Mouse (Mus musculus): Measurements from ENCODE around the gene Gm28230. TPM values are rescaled to one million over a fixed set of nuclear protein-coding genes. Genes with fewer than 3 reads are reported as not detected.

Gm28230 gene
- total RNA-seq, 2 experiments from 2014 or later = not detected

DNA sequence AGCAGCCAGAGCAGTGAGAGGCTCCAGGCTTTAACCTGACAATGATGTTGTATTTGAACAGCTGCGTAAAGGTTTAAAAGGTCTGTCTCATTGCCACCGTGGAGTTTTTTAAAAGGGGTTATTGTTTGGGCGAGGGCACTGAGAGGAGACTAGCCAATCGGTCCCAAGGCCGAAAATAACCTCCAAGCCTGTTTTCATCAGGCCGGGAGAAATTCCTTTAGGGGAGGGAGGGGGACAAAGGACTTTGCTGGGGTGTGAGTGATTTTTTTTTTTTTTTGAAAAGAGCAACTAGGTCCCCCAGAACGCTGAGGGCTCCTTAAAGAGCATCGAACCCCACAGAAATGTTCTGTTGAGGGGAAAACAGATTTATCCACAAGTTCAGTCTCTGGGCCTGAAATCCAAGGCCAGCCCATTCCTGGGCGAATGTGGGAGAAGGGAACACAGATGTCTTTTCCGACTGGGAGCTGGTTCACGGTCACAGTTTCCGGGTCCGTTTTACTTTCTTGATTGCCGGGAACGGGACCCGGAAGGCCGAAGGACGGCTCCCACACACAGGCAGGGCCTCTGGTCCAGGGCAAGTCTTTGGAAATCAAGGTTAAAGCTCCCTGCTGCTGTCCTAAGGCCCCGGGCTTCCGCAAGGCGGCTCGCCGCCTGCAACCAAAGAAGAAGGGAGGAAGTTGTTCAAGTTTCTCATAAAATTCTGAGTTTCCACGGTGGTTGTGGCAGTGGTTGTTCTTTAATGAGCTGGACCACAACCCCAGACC lies 36.8 kb upstream of the Gm28230 start:
- DNase-seq (ENCODE audit: extremely low spot score in 1 of 2, low spot score in 2 of 2) = no peak
- intact Hi-C loops (cut with DNase I) = loop anchor here (5.0 kb wide), 1 partner anchor 32 kb away; the partner anchor contains the start of gene Evx2

- no peak for DNase-seq (ENCODE audit: extremely low spot score in 1 of 2, low spot score in 2 of 2)
- intact Hi-C loops (cut with DNase I) = loop anchor here (5.0 kb wide), 1 partner anchor 33 kb away; the partner anchor contains the start of gene Evx2
These were observed 36.2 kb upstream of the Gm28230 start for GRCm38 (mm10) chr2:74690338-74690716.

DNA sequence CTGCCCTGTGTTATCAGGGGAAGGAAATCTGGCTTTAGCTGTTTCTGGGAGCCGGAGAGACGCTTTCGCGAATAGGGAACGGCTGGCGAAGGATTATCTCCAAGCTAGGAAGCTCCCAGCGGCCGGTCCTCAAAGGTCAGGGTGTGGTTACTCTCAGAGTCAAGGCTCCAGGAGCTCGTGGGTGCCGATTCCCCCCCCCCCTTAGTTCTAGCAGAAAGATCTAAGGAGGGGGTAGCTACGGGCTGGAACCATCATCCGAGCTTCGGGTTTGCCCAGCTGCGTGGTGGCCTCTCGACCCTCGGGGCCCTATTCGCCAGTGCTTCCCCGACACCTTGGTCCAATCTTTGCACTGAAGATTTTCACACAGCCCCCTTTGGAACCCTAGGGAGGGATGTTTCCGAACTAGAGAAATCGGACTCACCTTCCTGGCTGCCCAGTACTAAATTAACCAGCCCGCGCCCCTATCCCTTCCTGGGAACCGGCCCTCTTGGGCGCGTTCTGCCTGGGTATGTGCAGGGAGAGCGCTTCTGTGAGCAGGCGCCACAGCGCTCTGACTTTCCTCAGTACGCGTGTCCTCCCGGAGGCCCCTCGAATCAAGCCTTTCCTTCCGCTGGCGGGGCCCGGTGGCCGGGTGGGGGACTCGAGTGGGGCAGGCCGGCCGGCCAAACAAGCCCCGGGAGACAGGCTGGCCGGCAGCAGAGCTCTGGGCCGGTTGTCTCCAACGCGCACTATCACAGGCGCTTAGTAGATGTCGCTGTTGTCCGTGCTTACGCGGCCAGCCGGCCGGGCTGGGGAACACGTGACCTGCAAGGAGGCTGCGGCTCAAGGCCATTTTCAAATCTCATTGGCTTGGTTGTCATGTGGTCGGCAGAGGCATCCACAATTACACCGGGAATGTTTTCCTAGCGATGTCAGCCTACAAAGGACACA lies 35.2 kb upstream of the Gm28230 start, which contains the start of gene Hoxd10:
Gene Hoxd10 (plus strand): TSS at position 903 of the 930 bp plus-strand sequence.
- intact Hi-C loops (cut with DNase I) = loop anchor here (5.0 kb wide), 1 partner anchor 34 kb away; the partner anchor contains the start of gene Evx2
- no peak for DNase-seq (ENCODE audit: extremely low spot score in 1 of 2, low spot score in 2 of 2)

- intact Hi-C loops (cut with DNase I) = loop anchor here (5.0 kb wide), 1 partner anchor 35 kb away; the partner anchor contains the start of gene Evx2
- no peak for DNase-seq (ENCODE audit: extremely low spot score in 1 of 2, low spot score in 2 of 2)
These were observed 34.3 kb upstream of the Gm28230 start for GRCm38 (mm10) chr2:74691995-74692807.

- intact Hi-C loops (cut with DNase I) = loop anchor here (5.0 kb wide), 1 partner anchor 36 kb away; the partner anchor contains the start of gene Evx2
These were observed 33.6 kb upstream of the Gm28230 start for GRCm38 (mm10) chr2:74692808-74693431.

DNA sequence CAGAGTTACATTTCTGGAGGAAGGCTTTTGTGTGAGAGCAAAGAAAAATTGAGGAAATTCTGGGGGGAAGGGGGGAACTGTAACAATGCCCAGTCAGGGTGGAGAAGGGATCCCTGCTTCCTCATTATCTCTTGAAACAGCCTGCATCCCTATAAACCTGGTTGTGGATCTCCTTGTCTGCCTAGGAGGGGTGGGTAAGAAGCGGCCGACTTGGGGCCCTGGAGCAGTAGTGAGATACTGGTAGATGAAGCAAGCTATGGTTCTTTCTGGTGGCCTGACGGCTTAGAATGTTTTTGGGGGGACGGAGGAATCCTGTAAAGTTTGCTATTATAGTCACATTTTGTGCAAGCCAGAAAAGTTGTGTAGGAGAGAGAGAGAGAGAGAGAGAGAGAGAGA lies 33.1 kb upstream of the Gm28230 start:
- no peak for DNase-seq (ENCODE audit: extremely low spot score in 1 of 2, low spot score in 2 of 2)
- intact Hi-C loops (cut with DNase I) = loop anchor here (5.0 kb wide), 1 partner anchor 36 kb away; the partner anchor contains the start of gene Evx2

More at GRCm38 (mm10) chr2:74692808-74693431, 33.6 kb upstream of the Gm28230 start:
- no peak for DNase-seq (ENCODE audit: extremely low spot score in 1 of 2, low spot score in 2 of 2)

DNA sequence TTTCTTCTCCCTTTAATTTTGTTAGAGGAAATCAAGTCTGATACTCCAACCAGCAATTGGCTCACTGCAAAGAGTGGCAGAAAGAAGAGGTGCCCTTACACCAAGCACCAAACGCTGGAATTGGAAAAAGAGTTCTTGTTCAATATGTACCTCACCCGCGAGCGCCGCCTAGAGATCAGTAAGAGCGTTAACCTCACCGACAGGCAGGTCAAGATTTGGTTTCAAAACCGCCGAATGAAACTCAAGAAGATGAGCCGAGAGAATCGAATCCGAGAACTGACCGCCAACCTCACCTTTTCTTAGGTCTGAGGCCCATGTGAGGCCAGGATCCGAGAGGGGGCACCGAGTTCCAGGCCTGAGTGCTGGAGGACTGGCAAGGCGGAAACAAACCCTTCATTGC lies 32.5 kb upstream of the Gm28230 start:
- intact Hi-C loops (cut with DNase I) = loop anchor here (5.0 kb wide), 1 partner anchor 37 kb away; the partner anchor contains the start of gene Evx2
- DNase-seq (ENCODE audit: extremely low spot score in 1 of 2, low spot score in 2 of 2) = no peak

DNA sequence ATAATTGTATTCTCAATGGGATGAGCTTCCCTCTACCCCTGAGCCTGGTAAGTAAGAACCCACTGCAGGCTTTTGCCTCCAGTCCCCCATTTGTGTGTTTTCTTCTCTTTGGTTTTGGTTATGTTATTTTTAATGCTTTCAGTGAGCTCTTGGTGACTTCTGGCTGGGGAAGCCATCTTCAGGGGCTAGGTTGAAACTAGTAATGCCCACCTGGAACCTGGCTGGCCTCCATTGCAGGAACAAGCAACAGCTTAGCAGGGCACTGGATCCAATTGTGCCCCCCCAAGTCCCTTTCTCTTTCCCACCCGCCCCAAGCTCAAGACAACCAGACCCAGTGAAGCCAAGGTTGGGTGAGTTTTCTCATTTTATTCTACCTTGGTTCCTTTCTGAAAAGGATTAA lies 31.1 kb upstream of the Gm28230 start:
- no peak for DNase-seq (ENCODE audit: extremely low spot score in 1 of 2, low spot score in 2 of 2)
- intact Hi-C loops (cut with DNase I) = no loop called here

DNA sequence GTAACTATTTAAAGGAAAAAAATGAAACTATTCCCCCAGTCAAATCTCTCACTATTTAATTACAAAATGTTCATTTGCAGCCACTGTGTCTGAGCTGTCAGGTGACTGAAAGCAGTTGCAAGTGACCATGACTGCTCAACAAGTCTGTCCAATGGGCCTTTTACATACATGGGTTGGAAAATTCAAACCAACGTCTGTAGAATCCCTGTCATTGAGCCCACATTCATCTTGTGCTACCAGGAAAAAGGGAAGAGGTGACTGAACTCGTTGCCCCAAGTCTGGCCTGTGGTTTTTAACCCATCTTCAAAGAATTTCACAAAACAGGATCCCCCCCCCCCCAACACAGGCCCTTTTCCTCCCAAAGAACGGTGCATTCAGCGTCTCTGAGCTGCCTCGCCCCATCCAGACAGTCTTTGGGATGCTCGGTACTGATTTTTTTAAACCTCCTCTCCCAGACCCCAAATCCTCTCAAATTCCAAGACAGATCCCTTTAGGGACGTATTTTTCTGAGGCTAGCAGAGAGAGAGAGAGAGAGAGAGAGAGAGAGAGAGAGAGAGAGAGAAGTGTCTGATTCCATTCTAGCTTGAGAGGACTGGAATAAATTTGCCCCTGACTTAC lies 30.6 kb upstream of the Gm28230 start:
- intact Hi-C loops (cut with DNase I) = no loop called here
- DNase-seq (ENCODE audit: extremely low spot score in 1 of 2, low spot score in 2 of 2) = no peak

- intact Hi-C loops (cut with DNase I) = no loop called here
These were observed 29.8 kb upstream of the Gm28230 start for GRCm38 (mm10) chr2:74696442-74697335.

DNA sequence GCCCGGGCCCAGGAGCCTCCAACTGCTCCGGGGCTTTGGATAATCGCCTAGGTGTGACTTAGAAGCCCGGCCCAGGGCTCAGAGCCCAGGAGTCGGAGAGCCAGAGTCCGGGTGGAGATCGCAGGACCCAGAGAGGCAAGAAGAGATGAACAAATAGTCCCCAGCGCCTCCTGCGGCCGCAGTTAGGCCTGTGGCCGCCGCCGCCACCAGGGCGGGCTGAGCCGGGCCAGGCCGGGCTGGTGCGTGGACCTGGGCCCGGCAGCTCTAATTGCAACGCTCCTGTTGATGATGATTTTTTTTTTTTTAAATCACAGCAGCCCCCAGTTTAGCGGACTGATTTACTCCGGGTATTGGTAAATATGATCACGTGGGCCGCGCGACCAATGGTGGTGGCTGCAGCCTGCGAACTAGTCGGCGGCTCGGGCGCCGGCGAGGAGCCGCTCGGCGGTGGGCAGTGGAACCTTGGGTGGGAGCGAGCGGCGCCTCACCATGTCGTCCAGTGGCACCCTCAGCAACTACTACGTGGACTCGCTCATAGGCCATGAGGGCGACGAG lies 28.9 kb upstream of the Gm28230 start, which contains the start of gene Hoxd9:
Gene Hoxd9 (plus strand): TSS at position 161 of the 555 bp plus-strand sequence.
- intact Hi-C loops (cut with DNase I) = no loop called here
- DNase-seq (ENCODE audit: extremely low spot score in 1 of 2, low spot score in 2 of 2) = no peak

More at GRCm38 (mm10) chr2:74696442-74697335, 29.8 kb upstream of the Gm28230 start:
- DNase-seq (ENCODE audit: extremely low spot score in 1 of 2, low spot score in 2 of 2) = no peak

- no peak for DNase-seq (ENCODE audit: extremely low spot score in 1 of 2, low spot score in 2 of 2)
- intact Hi-C loops (cut with DNase I) = no loop called here
These were observed 28.1 kb upstream of the Gm28230 start for GRCm38 (mm10) chr2:74698201-74699052.

GRCm38 (mm10) chr2:74699053-74699430 lies 27.5 kb upstream of the Gm28230 start:
- intact Hi-C loops (cut with DNase I) = no loop called here
- no peak for DNase-seq (ENCODE audit: extremely low spot score in 1 of 2, low spot score in 2 of 2)

DNA sequence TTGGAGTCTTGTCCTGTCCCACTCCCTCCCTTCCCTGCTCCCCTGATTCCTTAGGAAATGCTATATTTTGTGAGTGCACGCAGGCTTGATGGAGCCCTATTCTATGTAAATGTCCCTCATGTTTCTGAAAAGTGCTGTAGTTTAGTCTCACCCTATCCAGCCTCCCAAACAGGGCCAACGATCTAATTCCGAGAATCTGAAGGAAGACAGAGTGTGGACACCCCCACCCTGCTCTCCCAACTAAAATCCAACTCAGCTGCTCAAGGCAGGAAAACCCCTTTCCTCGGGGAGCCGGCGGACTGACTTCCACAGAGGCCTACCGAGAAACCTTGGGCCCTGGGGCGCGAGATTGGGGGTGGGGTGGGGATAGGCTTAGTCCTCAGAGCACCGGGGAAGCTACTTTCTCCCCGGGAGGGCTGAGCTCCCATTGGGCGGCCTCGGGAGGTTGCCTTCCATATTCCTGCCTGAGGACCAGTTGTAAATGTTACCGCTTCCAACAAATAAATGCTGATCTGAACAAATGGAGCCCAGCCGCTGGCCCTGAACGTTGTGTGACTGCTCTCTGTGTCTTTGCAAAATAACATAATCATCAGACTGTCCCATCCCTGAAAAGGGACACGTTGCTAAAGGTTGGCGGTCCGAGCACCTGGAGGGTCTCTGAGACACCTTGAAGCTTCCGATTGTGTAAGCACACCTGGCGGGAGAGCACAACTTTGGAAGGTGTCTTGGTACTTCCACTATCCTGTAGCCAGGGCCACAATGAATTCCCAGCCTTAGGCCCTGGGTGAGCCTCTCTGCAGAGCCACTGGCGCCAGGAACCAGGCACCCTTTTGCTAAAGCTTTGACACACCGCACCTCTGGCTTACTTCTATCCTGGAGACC lies 26.6 kb upstream of the Gm28230 start:
- intact Hi-C loops (cut with DNase I) = loop anchor here (5.0 to 10.0 kb wide), 3 partner anchors 437 to 725 kb away; no protein-coding TSS in a partner anchor
- DNase-seq (ENCODE audit: extremely low spot score in 1 of 2, low spot score in 2 of 2) = no peak

All from left cerebral cortex, postnatal 10 days (tissue).